Mouse (Mus musculus): ENCODE results near the gene Efnb3. TPM values are rescaled to one million over a fixed set of nuclear protein-coding genes. Genes with fewer than 3 reads are reported as not detected.

The Efnb3 gene
- polyA plus RNA-seq (2015; fragmentation: Nextera tagmentation; extraction: Ambion mirVana) = 56.2 and 59.9 TPM in 2 replicates

DNA sequence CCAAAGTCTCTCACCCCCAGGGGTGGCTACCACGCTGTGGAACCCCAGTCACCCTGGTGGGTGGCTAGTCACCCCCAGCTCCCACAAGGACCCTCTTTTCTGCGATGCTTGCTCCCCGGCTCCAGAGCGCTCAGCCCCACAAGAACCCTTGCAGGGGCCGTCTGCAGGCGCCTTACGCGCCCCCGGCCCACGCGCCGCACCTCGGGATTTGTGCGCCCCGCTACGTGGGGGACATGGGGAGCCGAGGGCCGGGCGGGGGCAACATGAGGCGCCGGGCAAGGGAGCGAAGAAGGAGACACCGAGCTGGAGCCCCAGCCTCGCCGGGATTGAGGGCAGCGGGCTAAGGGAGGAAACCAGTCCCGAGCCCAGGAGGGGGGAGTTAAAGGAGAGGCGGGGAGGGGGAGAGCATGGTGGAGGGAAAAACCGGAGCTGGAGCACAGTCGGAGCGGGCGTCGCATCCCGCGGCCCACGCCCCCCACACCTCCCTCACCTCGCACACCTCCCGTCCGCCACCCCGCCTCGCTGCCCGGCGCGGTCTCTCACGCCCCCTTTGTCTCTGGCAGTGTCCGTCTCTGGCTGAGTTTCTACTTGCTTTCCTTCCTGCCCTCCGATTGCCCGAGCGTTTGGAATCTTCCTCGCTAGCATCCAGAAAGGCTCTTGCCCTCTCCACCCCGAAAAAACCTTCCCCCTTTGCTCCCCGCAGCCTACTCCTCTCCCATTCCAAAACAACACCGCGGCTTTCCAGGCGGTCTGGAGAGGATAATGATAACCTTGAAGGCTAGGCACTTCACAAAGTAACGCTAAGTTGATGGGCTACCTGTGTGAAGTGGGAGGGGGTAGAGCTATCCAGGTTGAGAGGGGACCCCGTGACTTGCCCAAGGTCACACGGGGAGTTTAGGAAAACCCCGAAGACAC, at the start of gene Efnb3:
TSS of gene Efnb3 (minus strand) at position 355 of the 915 bp plus-strand sequence.
- Histone ChIP-seq H3K4me3 (peak within 1 kb of the TSS; percentile 76), H3K36me3 (peaks cover 52% of the 10 kb centered on the region), H3K9ac (peak within 1 kb of the TSS; percentile 94), H3K4me1 (peaks cover 69% of the 10 kb centered on the region), H3K27ac (replicated peaks) (peak within 1 kb of the TSS; percentile 98), H3K9me3 (no peaks in the 10 kb centered on the region), H3K27me3 (replicated peaks) (peaks cover 28% of the 10 kb centered on the region), H3K4me2 (peak within 1 kb of the TSS; percentile 95)
- no peak for ATAC-seq (ENCODE audit: extremely low read depth, insufficient number of reproducible peaks, low FRiP score, low TSS enrichment)
- under 1% methylated on average over 40 of the region's 59 CpGs for WGBS

- Histone ChIP-seq H3K4me2 (no peak overlapping the region), H3K27ac (replicated peaks) (no peak overlapping the region), H3K9me3 (no peaks in the 10 kb centered on the region), H3K4me1 (peaks cover 27% of the 10 kb centered on the region), H3K4me3 (no peak overlapping the region), H3K36me3 (no peaks in the 10 kb centered on the region), H3K9ac (no peak overlapping the region), H3K27me3 (replicated peaks) (no peaks in the 10 kb centered on the region)
- ATAC-seq (ENCODE audit: extremely low read depth, insufficient number of reproducible peaks, low FRiP score, low TSS enrichment) = no peak
- 48% methylated on average over 7 of the region's 7 CpGs for WGBS
These were observed 49.4 kb upstream of the Efnb3 start for GRCm38 (mm10) chr11:69609416-69609815.

DNA sequence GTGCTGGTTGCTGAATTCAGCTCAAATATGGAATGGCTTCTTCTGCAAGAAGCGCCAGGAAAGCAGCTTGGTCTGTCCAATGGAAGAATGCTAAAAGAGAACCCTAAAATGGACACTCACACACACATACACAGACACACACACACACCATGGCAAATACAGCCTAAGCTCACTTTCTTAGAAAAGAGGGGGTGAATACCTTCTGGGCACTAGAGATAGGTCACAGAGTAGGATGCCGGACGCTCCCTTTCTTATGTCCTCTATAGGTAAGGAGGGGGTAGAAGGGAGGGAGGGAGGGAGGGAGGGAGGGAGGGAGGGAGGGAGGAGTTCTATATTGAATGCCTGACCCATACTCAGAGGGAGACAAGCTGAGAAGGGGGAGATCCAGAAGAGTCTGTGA, 48.5 kb upstream of the Efnb3 start:
- Histone ChIP-seq H3K27ac (replicated peaks) (no peak overlapping the region), H3K9ac (no peak overlapping the region), H3K4me3 (no peak overlapping the region), H3K9me3 (no peaks in the 10 kb centered on the region), H3K27me3 (replicated peaks) (no peaks in the 10 kb centered on the region), H3K36me3 (no peaks in the 10 kb centered on the region), H3K4me1 (peaks cover 32% of the 10 kb centered on the region), H3K4me2 (no peak overlapping the region)
- WGBS = 73% methylated on average over 3 of the region's 3 CpGs
- ATAC-seq (ENCODE audit: extremely low read depth, insufficient number of reproducible peaks, low FRiP score, low TSS enrichment) = no peak

DNA sequence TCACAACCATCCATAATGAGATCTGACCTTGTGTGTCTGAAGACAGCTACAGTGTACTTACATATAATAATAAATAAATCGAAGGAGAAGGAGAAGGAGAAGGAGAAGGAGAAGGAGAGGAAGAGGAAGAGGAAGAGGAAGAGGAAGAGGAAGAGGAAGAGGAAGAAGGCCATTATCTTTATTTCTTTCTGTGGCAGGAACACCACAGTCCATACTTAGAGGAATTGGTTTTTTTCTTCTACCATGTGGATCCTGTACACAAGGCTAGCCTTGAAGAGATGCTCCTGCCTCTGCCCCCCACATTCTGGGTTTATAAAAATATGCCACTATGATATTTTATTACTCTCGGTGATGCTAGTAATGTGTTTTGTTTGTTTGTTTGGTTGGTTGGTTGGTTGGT, 46.8 kb upstream of the Efnb3 start:
- H3K9ac ChIP-seq = no peak overlapping the region
- peaks cover 45% of the 10 kb centered on the region for H3K4me1 ChIP-seq
- peaks cover 3% of the 10 kb centered on the region; the same call in 1 of the 2 replicates for H3K36me3 ChIP-seq
- no peak overlapping the region for H3K4me3 ChIP-seq
- ATAC-seq (ENCODE audit: extremely low read depth, insufficient number of reproducible peaks, low FRiP score, low TSS enrichment) = no peak
- H3K9me3 ChIP-seq = no peaks in the 10 kb centered on the region
- H3K27ac ChIP-seq (replicated peaks) = no peak overlapping the region
- no peaks in the 10 kb centered on the region for H3K27me3 ChIP-seq (replicated peaks)
- WGBS = 76% methylated on average over 2 of the region's 2 CpGs
- H3K4me2 ChIP-seq = no peak overlapping the region

GRCm38 (mm10) chr11:69606491-69606795, 46.4 kb upstream of the Efnb3 start:
- Histone ChIP-seq H3K27me3 (replicated peaks) (no peaks in the 10 kb centered on the region), H3K4me3 (peak overlapping the region; percentile 75), H3K27ac (replicated peaks) (peak overlapping the region; percentile 50; the same call in 1 of the 2 replicates), H3K9me3 (no peaks in the 10 kb centered on the region), H3K4me2 (peak overlapping the region; percentile 99), H3K9ac (peak overlapping the region; percentile 75), H3K4me1 (peaks cover 49% of the 10 kb centered on the region), H3K36me3 (peaks cover 3% of the 10 kb centered on the region; the same call in 1 of the 2 replicates)
- ATAC-seq (ENCODE audit: extremely low read depth, insufficient number of reproducible peaks, low FRiP score, low TSS enrichment) = no peak
- WGBS = 67% methylated on average over 2 of the region's 2 CpGs

DNA sequence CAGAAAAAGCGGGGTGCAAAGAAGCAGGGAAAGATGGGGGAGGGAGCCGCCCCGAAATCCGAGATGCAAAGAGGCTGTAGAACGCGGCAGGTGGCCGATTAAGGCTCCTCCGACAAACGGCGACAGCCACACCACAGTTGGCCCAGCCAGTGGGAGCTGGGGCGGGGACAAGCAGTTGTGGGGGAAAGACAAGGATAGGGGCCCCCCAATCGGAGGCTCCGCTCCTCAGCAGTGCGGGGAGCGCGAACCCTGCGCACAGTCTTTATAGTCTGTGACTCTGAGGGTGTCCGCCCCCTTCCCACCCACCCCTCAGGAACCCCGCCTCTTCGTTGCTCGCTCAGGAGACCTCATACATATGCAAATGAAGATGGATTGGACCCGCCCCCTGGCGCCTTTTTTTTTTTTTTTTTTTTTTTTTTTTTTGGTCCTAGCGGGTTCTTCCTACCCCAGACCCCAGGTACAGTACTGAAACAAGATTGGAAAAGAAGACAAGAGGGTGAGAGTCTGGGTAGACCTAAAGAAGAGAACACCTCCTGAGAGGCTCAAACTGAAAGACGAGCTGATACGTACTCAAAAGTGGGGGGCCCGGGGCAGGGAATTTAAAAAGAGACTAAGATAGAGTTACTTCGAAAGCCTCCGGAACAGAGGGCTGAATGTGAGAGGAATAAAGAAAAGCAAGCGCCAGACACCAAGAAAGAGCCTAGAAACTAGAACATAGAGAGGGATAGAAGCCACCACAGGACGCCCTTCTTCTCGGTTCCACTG, 45.9 kb upstream of the Efnb3 start, which contains the start of gene Atp1b2:
TSS of gene Atp1b2 (minus strand) at position 217 of the 765 bp plus-strand sequence.
- 2% methylated on average over 32 of the region's 32 CpGs for WGBS
- H3K27me3 ChIP-seq (replicated peaks) = no peaks in the 10 kb centered on the region
- peaks cover 52% of the 10 kb centered on the region for H3K4me1 ChIP-seq
- ATAC-seq (ENCODE audit: extremely low read depth, insufficient number of reproducible peaks, low FRiP score, low TSS enrichment) = peak; percentile 82
- peak within 1 kb of the TSS; percentile 84 for H3K27ac ChIP-seq (replicated peaks)
- H3K36me3 ChIP-seq = peaks cover 3% of the 10 kb centered on the region; the same call in 1 of the 2 replicates
- peak within 1 kb of the TSS; percentile 75 for H3K4me3 ChIP-seq
- peak within 1 kb of the TSS; percentile 99 for H3K4me2 ChIP-seq
- peak within 1 kb of the TSS; percentile 92 for H3K9ac ChIP-seq
- H3K9me3 ChIP-seq = no peaks in the 10 kb centered on the region

- Histone ChIP-seq H3K9ac (peak overlapping the region; percentile 92), H3K4me3 (peak overlapping the region; percentile 75), H3K4me1 (peaks cover 57% of the 10 kb centered on the region), H3K36me3 (peaks cover 3% of the 10 kb centered on the region; the same call in 1 of the 2 replicates), H3K27me3 (replicated peaks) (no peaks in the 10 kb centered on the region), H3K9me3 (no peaks in the 10 kb centered on the region), H3K4me2 (peak overlapping the region; percentile 99), H3K27ac (replicated peaks) (peak overlapping the region; percentile 84)
- WGBS = under 1% methylated on average over 71 of the region's 73 CpGs
- no peak; the same call in 1 of the 2 replicates for ATAC-seq (ENCODE audit: extremely low read depth, insufficient number of reproducible peaks, low FRiP score, low TSS enrichment)
These were observed 45.0 kb upstream of the Efnb3 start for GRCm38 (mm10) chr11:69604795-69605664.

DNA sequence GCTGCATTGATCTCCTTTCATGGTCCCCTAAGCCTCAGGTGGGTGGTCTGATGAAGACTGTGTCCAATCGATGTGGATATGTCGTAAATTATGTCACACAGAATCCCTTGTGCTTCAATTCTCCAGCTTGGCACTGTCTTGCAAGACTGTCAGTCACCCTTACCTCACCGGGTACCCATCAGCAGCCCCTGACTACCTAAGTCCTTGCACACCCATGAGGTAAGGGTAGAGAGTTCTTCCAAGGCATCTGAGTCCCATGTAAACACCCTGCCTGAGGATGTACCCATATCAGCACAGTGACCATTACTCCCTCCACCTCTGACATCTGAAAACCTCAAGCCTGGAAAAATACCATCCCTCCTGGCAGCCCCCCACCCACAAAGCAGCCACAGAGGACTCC, 44.3 kb upstream of the Efnb3 start:
- Histone ChIP-seq H3K4me1 (peaks cover 64% of the 10 kb centered on the region), H3K9me3 (no peaks in the 10 kb centered on the region), H3K4me3 (peak overlapping the region; percentile 75), H3K27ac (replicated peaks) (peak overlapping the region; percentile 84), H3K36me3 (peaks cover 3% of the 10 kb centered on the region; the same call in 1 of the 2 replicates), H3K27me3 (replicated peaks) (no peaks in the 10 kb centered on the region), H3K9ac (peak overlapping the region; percentile 92), H3K4me2 (peak overlapping the region; percentile 99)
- WGBS = 53% methylated on average over 3 of the region's 3 CpGs
- ATAC-seq (ENCODE audit: extremely low read depth, insufficient number of reproducible peaks, low FRiP score, low TSS enrichment) = no peak

GRCm38 (mm10) chr11:69603516-69603915, 43.5 kb upstream of the Efnb3 start:
- H3K9ac ChIP-seq = 0 out of 2 replicates have a peak overlapping the region, but pooled peaks have one; percentile 92
- no peak for ATAC-seq (ENCODE audit: extremely low read depth, insufficient number of reproducible peaks, low FRiP score, low TSS enrichment)
- H3K27ac ChIP-seq (replicated peaks) = peak overlapping the region; percentile 84
- peaks cover 3% of the 10 kb centered on the region; the same call in 1 of the 2 replicates for H3K36me3 ChIP-seq
- H3K4me3 ChIP-seq = no peak overlapping the region; the same call in 1 of the 2 replicates
- 60% methylated on average over 8 of the region's 8 CpGs for WGBS
- H3K4me2 ChIP-seq = peak overlapping the region; percentile 99
- peaks cover 69% of the 10 kb centered on the region for H3K4me1 ChIP-seq
- H3K9me3 ChIP-seq = no peaks in the 10 kb centered on the region
- H3K27me3 ChIP-seq (replicated peaks) = no peaks in the 10 kb centered on the region

DNA sequence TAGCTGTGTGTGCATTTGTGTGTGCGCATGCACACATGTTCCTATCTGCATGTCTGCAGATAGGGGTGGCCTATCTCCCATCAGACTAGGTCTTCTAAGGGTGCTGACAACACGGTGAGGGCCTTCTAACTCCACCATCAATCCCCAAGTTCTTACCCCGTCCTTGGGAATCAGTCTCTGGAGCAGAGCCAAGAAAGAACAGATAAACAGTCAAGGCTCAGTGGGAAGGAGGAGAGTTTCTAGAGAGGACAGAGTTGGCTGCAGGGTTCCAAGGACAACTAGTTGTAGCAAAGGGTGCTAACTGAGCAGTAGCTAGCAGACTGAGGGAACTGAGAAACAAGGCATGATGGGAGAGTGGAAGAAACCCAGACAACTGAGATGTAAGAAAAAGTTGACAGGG, 41.8 kb upstream of the Efnb3 start:
- Histone ChIP-seq H3K4me1 (peaks cover 69% of the 10 kb centered on the region), H3K9ac (no peak overlapping the region), H3K4me2 (no peak overlapping the region), H3K36me3 (peaks cover 3% of the 10 kb centered on the region; the same call in 1 of the 2 replicates), H3K9me3 (no peaks in the 10 kb centered on the region), H3K27me3 (replicated peaks) (no peaks in the 10 kb centered on the region), H3K4me3 (no peak overlapping the region), H3K27ac (replicated peaks) (peak overlapping the region; percentile 85)
- no peak for ATAC-seq (ENCODE audit: extremely low read depth, insufficient number of reproducible peaks, low FRiP score, low TSS enrichment)
- 32% methylated on average over 3 of the region's 3 CpGs for WGBS
